Mouse (Mus musculus) C3H10T1/2 (cell line): ENCODE data around the gene Abtb1. TPM values are rescaled to one million over a fixed set of nuclear protein-coding genes. Genes with fewer than 3 reads are reported as not detected.

Source experiments
- polyA plus RNA-seq, 2 experiments: library from polyadenylated mRNA; unstranded; fragments of >200 nt; fragmentation: generic; extraction: Trizol; gene quantifications; one replicate each; pipeline ENCODE4 v1.2.1; 2012; ENCODE audit warnings: missing spikeins in 2 of 2

Gene Abtb1
- polyA plus RNA-seq = 10 to 100 TPM in 1 of 2 experiments, 1 to 10 TPM in 1; 4.6 to 27.1 TPM

DNA sequence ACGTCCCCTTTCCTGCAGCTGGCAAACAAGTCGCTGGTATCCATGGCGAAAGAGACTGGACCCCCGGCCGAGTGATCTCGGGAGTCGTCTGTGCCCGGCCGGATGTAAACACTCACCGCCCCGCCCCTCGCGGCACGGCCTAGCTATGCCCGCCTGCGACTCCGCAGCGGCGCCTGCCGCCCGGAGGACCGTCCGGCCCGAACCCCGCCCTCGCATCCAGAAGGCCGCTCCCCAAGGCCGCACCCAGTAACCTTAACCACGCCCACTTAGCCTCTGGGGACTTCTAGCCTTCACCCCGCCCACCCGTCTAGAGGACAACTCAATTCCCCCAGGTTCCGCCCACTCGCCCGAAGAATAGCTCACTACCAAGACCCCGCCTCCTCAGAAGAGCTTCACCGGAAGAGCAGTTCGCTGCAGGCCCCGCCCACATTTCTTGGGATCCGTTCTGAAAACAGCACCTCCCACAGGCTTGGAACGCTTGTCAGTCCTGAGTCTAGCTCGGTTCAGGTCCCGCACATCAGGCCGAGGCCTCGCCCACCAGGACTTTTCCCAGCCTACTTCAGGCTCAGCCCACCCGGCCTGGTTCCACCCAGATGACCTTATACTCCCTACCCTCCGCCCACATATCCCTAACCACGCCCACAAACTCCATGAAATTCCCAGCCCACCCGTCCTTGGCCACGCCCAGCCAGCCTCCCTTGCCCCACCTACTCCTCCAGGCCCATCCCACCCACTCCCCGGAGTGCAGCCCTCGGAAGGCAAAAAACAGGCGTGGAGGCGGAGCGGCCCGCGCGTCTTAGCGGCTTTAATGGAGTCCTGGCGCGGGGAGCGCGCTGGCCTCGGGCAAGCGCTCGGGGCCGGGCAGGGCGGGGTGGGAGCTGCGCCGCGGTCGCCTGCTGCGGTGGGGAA lies at the start of gene Abtb1:
TSS of gene Abtb1 (minus strand) at position 204 of the 909 bp plus-strand sequence.

DNA sequence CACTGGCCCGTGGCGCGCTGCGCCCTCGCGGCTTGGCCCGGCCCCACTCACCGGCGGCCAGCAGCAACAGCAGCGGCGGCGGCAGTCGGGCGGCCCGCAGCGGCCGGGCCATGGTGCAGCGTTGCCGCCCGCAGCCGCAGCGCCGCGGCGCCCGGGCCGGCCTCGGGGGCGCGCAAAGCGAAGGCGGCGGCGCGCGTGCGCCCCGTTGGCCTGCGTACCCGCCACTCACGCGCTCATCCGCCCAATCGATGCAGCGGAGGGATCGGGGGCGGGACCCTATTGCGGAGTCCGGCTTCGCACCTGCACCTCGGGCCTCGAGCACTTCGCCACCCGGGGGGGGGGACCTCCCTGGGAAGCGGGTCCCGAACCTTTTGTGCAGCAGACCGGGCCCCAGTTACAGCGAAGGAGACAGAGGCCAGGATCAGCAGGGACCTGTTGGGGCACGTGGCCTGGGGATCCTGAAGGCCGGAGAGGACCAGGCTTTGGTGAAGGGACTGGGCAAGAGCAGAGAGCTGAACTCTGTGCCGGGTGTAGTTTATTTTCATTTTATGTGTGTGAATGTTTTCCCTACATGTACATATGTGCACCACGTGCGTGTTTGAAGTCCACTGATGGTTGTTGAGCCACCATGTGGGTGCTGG lies 33.2 kb upstream of the Abtb1 start, which contains the start of gene Podxl2:
TSS of gene Podxl2 (minus strand) at position 177 of the 641 bp plus-strand sequence.

Other genes starting within 250 kb of the Abtb1 start
- gene Kbtbd12, start 204.0 kb downstream of the Abtb1 start, polyA plus RNA-seq = not detected
- gene Mgll, start 117.6 kb downstream of the Abtb1 start, polyA plus RNA-seq = under 1 TPM; 0.12 to 0.19 TPM
- under 1 TPM; 0.15 to 0.97 TPM for gene Podxl2, start 33.1 kb upstream of the Abtb1 start, polyA plus RNA-seq
- 10 to 100 TPM; 21.2 to 64.3 TPM for gene Mcm2, start 56.8 kb upstream of the Abtb1 start, polyA plus RNA-seq
- 10 to 100 TPM; 16.7 to 56.7 TPM for gene Tpra1, start 60.3 kb upstream of the Abtb1 start, polyA plus RNA-seq